Mouse (Mus musculus): ENCODE results near the gene Dcun1d1. TPM values are rescaled to one million over a fixed set of nuclear protein-coding genes. Genes with fewer than 3 reads are reported as not detected.

Dcun1d1 gene
- polyA plus RNA-seq (2012; rRNA removed) (24.4 and 35.7 TPM in 2 replicates), polyA plus RNA-seq (2014; fragmentation: Nextera tagmentation; extraction: Ambion mirVana) (86.8 and 88.7 TPM in 2 replicates)

DNA sequence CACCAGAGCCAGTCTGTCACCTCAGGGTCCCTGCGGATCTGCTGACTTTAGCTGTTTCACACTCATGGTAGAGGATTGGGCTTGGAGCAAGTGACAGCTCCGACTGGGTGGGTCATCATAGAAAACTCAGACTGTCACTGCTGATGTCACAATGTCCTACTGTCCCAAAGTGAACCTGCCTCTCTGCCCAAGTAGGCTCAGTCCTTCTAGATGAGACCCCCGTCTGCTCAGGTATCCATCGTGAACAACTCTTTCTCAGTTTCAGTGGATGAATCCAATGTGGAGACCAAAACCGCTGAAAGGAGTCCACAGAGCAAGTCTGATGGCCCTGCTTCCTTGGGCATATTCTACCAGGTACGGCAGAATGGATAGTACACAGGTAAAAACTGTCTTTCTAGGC is at the start of gene Dcun1d1:
Gene Dcun1d1 (minus strand): TSS at position 101 of the 400 bp plus-strand sequence.
- peaks cover 5% of the 10 kb centered on the region for H3K4me1 ChIP-seq (ENCODE audit: control insufficient read depth, insufficient read depth, low read length)
- ATAC-seq (ENCODE audit: low FRiP score, low read depth) (no peak), DNase-seq (ENCODE audit: low spot score) (no peak)
- no peak within 1 kb of the TSS for H3K4me2 ChIP-seq (replicated peaks; ENCODE audit: low read depth, low read length, severe bottlenecking)
- 89% methylated on average over 6 of the region's 6 CpGs for WGBS
- H3K9ac ChIP-seq (ENCODE audit: low read depth, low read length, severe bottlenecking): no peak within 1 kb of the TSS
- no peaks in the 10 kb centered on the region for H3K27me3 ChIP-seq (ENCODE audit: control insufficient read depth, insufficient read depth, low read length)
- peaks cover 11% of the 10 kb centered on the region; the same call in 1 of the 2 replicates for H3K36me3 ChIP-seq (ENCODE audit: control insufficient read depth, insufficient read depth, low read length)
- no peak within 1 kb of the TSS for H3K27ac ChIP-seq (replicated peaks; ENCODE audit: low read depth, low read length)
- no peak for TF ChIP-seq POLR2A (IDR thresholded peaks at IDR 0.05; ENCODE audit: borderline replicate concordance, extremely low read depth, insufficient read depth, insufficient read length)
- H3K9me3 ChIP-seq (ENCODE audit: control insufficient read depth, low read length): no peaks in the 10 kb centered on the region
- no peak within 1 kb of the TSS for H3K4me3 ChIP-seq (replicated peaks; ENCODE audit: low read length)

DNA sequence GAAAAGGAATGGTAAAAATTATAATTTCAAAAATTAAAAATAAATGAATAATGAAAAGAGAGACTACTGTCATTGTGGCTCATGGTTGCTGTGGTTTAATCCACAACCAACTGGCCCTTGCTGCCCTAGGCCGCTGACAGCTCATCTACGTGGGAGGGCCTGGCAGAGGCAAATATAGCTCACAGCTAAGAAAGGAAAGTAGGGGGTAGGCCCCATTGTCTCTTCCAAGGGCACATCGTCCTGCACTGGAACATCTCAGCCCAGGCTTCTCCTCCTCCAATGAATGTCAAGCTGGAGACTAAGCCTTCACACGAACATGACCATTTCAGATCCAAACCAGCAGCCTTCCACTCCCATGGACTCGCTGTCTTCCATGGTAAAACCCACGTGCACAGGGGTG is 49.0 kb upstream of the Dcun1d1 start:
- Histone ChIP-seq H3K4me3 (replicated peaks; ENCODE audit: low read length) (no peak overlapping the region), H3K4me2 (replicated peaks; ENCODE audit: low read depth, low read length, severe bottlenecking) (no peak overlapping the region), H3K4me1 (ENCODE audit: control insufficient read depth, insufficient read depth, low read length) (no peaks in the 10 kb centered on the region), H3K27ac (replicated peaks; ENCODE audit: low read depth, low read length) (no peak overlapping the region), H3K9me3 (ENCODE audit: control insufficient read depth, low read length) (no peaks in the 10 kb centered on the region), H3K27me3 (ENCODE audit: control insufficient read depth, insufficient read depth, low read length) (no peaks in the 10 kb centered on the region), H3K9ac (ENCODE audit: low read depth, low read length, severe bottlenecking) (no peak overlapping the region), H3K36me3 (ENCODE audit: control insufficient read depth, insufficient read depth, low read length) (peaks cover 58% of the 10 kb centered on the region)
- no peak for TF ChIP-seq POLR2A (IDR thresholded peaks at IDR 0.05; ENCODE audit: borderline replicate concordance, extremely low read depth, insufficient read depth, insufficient read length)
- 89% methylated on average over 6 of the region's 6 CpGs for WGBS
- DNase-seq (ENCODE audit: low spot score): no peak
- no peak for ATAC-seq (ENCODE audit: low FRiP score, low read depth)

DNA sequence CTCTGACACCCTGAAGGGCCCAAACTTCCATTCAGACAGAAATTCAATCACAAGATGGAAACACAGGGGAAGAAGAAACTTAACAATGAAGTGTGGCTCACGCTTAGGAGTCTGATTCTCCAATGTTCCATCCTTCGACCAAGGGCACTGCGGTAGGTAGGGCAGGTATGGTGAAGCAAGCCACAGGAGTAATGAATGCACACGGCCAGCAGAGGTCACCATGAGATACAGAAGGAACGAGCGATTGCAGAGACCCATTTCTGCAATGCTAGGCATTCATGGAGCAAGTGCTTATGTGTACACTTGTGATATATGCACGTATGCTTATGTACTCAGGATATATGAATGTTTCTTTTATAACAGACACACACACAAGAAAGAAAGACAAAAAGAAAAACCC is 36.3 kb upstream of the Dcun1d1 start:
- Histone ChIP-seq H3K9me3 (ENCODE audit: control insufficient read depth, low read length) (no peaks in the 10 kb centered on the region), H3K9ac (ENCODE audit: low read depth, low read length, severe bottlenecking) (no peak overlapping the region), H3K36me3 (ENCODE audit: control insufficient read depth, insufficient read depth, low read length) (peaks cover 54% of the 10 kb centered on the region), H3K27me3 (ENCODE audit: control insufficient read depth, insufficient read depth, low read length) (no peaks in the 10 kb centered on the region), H3K4me1 (ENCODE audit: control insufficient read depth, insufficient read depth, low read length) (no peaks in the 10 kb centered on the region), H3K4me3 (replicated peaks; ENCODE audit: low read length) (no peak overlapping the region), H3K27ac (replicated peaks; ENCODE audit: low read depth, low read length) (no peak overlapping the region), H3K4me2 (replicated peaks; ENCODE audit: low read depth, low read length, severe bottlenecking) (no peak overlapping the region)
- DNase-seq (ENCODE audit: low spot score): no peak
- 74% methylated on average over 7 of the region's 7 CpGs for WGBS
- no peak for ATAC-seq (ENCODE audit: low FRiP score, low read depth)
- no peak for TF ChIP-seq POLR2A (IDR thresholded peaks at IDR 0.05; ENCODE audit: borderline replicate concordance, extremely low read depth, insufficient read depth, insufficient read length)

DNA sequence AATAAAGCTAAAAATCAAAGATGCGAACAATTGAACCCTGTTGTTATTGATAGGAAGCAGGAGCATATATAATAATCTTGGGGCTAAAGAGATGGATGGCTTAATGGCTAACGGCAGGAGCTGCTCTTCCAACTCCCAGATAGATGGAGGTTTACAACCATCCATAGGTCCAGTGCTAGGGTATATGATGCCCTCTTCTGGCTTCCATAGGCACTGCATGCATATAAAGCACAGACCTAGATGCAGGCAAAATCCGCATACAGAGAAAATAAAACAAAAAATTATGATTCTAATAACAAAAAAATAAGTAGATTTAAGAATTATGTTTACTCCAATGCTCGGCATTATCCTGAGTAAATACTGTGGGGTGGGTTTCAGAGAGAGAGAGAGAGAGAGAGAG is 35.7 kb upstream of the Dcun1d1 start:
- Histone ChIP-seq H3K4me1 (ENCODE audit: control insufficient read depth, insufficient read depth, low read length) (no peaks in the 10 kb centered on the region), H3K4me3 (replicated peaks; ENCODE audit: low read length) (no peak overlapping the region), H3K27ac (replicated peaks; ENCODE audit: low read depth, low read length) (no peak overlapping the region), H3K4me2 (replicated peaks; ENCODE audit: low read depth, low read length, severe bottlenecking) (no peak overlapping the region), H3K9ac (ENCODE audit: low read depth, low read length, severe bottlenecking) (no peak overlapping the region), H3K27me3 (ENCODE audit: control insufficient read depth, insufficient read depth, low read length) (no peaks in the 10 kb centered on the region), H3K36me3 (ENCODE audit: control insufficient read depth, insufficient read depth, low read length) (peaks cover 53% of the 10 kb centered on the region), H3K9me3 (ENCODE audit: control insufficient read depth, low read length) (no peaks in the 10 kb centered on the region)
- DNase-seq (ENCODE audit: low spot score) (no peak), ATAC-seq (ENCODE audit: low FRiP score, low read depth) (no peak)
- no peak for TF ChIP-seq POLR2A (IDR thresholded peaks at IDR 0.05; ENCODE audit: borderline replicate concordance, extremely low read depth, insufficient read depth, insufficient read length)
- WGBS: 78% methylated on average over 4 of the region's 4 CpGs

DNA sequence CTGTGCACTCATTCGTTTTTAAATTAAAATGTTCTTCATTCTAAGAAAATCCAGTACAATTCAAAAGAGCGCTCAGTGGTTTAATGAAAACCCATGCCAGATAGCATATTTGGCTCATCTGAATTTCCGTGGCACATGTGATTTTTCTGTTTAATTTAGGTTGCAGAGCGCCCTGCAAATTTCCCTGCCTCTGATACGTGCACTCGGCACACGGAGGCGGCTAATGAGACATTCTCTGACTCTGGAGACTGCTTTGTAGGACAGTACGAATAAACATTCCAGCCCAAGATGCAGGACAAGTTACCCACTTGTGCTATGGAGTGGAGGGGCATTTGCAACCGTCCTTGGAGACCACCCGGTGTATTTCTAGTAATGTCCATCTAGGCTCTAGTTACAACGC is 33.9 kb upstream of the Dcun1d1 start:
- H3K4me2 ChIP-seq (replicated peaks; ENCODE audit: low read depth, low read length, severe bottlenecking): no peak overlapping the region
- no peak for ATAC-seq (ENCODE audit: low FRiP score, low read depth)
- 90% methylated on average over 12 of the region's 12 CpGs for WGBS
- no peaks in the 10 kb centered on the region for H3K4me1 ChIP-seq (ENCODE audit: control insufficient read depth, insufficient read depth, low read length)
- no peaks in the 10 kb centered on the region for H3K9me3 ChIP-seq (ENCODE audit: control insufficient read depth, low read length)
- TF ChIP-seq POLR2A (IDR thresholded peaks at IDR 0.05; ENCODE audit: borderline replicate concordance, extremely low read depth, insufficient read depth, insufficient read length): no peak
- H3K9ac ChIP-seq (ENCODE audit: low read depth, low read length, severe bottlenecking): no peak overlapping the region
- no peak for DNase-seq (ENCODE audit: low spot score)
- no peaks in the 10 kb centered on the region for H3K27me3 ChIP-seq (ENCODE audit: control insufficient read depth, insufficient read depth, low read length)
- H3K27ac ChIP-seq (replicated peaks; ENCODE audit: low read depth, low read length): no peak overlapping the region
- peaks cover 45% of the 10 kb centered on the region for H3K36me3 ChIP-seq (ENCODE audit: control insufficient read depth, insufficient read depth, low read length)
- no peak overlapping the region for H3K4me3 ChIP-seq (replicated peaks; ENCODE audit: low read length)

DNA sequence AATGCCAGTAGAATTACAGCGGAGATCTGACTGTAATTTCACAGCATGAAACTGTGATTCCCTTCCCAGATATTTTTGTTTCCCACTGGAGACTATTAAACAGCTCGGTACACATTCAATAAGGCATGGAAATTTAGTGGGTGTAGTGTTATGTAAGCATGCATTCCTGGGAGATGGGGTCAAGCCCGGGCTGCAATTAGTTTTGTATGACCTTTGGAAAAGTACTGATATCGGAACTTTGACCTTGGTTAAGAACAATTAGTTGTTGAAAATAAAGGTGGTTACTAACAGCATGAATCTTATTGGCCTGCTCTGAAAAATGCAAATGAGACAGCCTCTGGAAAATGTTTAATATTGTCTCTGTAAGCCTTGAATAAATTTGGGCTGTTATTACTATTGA is 33.2 kb upstream of the Dcun1d1 start:
- Histone ChIP-seq H3K4me2 (replicated peaks; ENCODE audit: low read depth, low read length, severe bottlenecking) (no peak overlapping the region), H3K9me3 (ENCODE audit: control insufficient read depth, low read length) (no peaks in the 10 kb centered on the region), H3K36me3 (ENCODE audit: control insufficient read depth, insufficient read depth, low read length) (peaks cover 38% of the 10 kb centered on the region), H3K9ac (ENCODE audit: low read depth, low read length, severe bottlenecking) (no peak overlapping the region), H3K4me3 (replicated peaks; ENCODE audit: low read length) (no peak overlapping the region), H3K27me3 (ENCODE audit: control insufficient read depth, insufficient read depth, low read length) (no peaks in the 10 kb centered on the region), H3K4me1 (ENCODE audit: control insufficient read depth, insufficient read depth, low read length) (no peaks in the 10 kb centered on the region), H3K27ac (replicated peaks; ENCODE audit: low read depth, low read length) (no peak overlapping the region)
- no peak for ATAC-seq (ENCODE audit: low FRiP score, low read depth)
- 72% methylated on average over 4 of the region's 4 CpGs for WGBS
- no peak for TF ChIP-seq POLR2A (IDR thresholded peaks at IDR 0.05; ENCODE audit: borderline replicate concordance, extremely low read depth, insufficient read depth, insufficient read length)
- no peak for DNase-seq (ENCODE audit: low spot score)

All from limb, embryonic 14.5 days (tissue).